Mouse (Mus musculus): Measurements from ENCODE around the gene Tmem235.

DNA sequence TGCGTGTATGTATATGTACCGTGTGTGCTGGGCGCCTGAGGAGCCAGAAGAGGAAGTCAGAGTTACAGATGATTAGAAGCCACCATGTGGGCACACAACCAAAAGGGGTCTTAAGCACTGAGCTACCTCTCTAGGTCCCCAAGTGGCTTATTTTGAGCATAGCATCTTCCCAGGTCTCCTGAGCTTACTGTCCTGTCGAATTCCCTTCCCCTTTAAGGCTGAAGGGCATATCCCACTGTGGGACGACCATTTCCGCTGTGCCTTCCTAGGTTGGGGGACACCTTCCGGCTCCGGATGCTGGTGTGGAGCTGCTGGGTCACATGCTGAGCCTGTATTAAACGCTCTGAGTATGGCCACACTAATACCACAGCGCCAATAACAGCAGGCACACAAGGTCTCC, 34.1 kb downstream of the Tmem235 start:
- no peak for TF ChIP-seq CTCF (IDR thresholded peaks at IDR 0.05; ENCODE audit: control insufficient read depth, insufficient read depth, low read length)
- TF ChIP-seq POLR2A (IDR thresholded peaks at IDR 0.05; ENCODE audit: borderline replicate concordance, control insufficient read depth, low read depth, low read length), result no peak
